Mouse (Mus musculus): ENCODE results near the gene Atp5f1.

DNA sequence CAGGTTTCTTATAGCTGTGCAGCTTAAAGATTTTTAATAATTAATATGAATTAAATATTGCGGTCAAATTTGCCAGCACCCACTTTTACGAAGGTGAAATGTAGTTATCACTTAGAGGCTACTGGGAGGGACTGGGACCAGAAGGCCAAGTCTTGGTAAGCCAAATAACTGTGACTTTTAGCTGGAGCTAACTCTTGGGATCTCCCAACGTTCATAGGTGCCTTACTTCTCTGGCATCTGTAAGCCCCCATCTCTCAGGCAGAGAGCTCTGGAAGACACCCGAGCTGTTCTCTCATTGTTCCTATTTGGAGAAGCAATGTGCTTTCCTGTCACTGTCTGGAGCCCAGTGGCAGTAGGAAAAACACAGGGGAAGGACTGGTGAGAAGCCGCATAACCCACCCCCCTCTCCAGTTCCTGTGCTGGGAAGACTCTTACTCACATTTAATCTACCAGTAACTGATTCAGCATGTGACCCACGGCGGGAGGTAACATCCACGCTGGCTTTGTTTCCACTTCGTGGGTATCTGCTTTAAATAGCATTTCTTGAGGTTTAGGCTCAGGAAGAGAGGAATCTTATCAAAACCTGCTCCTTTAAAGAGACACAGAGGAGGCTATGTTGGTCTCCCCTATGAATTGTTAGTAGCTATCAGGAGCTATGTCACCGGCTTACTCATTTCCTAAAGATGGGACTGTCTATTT lies 42.1 kb downstream of the Atp5f1 start:
- no peak for TF ChIP-seq POLR2A (IDR thresholded peaks at IDR 0.05; ENCODE audit: insufficient read depth, low read length)
- no peak for TF ChIP-seq CTCF (IDR thresholded peaks at IDR 0.05; ENCODE audit: low read depth, low read length)
- TF ChIP-seq EP300 (IDR thresholded peaks at IDR 0.05; ENCODE audit: insufficient read depth, low read depth, low read length), result no peak
